Mouse (Mus musculus) hindbrain, embryonic 14.5 days (tissue): ENCODE data around the gene Emilin3. TPM values are rescaled to one million over a fixed set of nuclear protein-coding genes. Genes with fewer than 3 reads are reported as not detected.
A peak's percentile ranks its signal among the peaks of the same experiment; 100 is the strongest.

ENCODE experiments used
- ATAC-seq: fragments of 200-750 bp; cut with Nextera tagmentation; 2 replicates; pipeline ENCODE4 v1.8.0; 2017; ENCODE audit warnings: moderate number of reproducible peaks, mild to moderate bottlenecking, moderate TSS enrichment, moderate library complexity; ENCODE audit not compliant: low FRiP score
- DNase-seq: peaks from one replicate; pipeline ENCODE4 v3.0.0-alpha.2; 2015; ENCODE audit warnings: low spot score
- H3K27ac ChIP-seq: fragments of 300-500 bp; sonication (generic); 2 replicates; pipeline ENCODE4 v1.5.1; 2014; ENCODE audit warnings: mild to moderate bottlenecking, moderate library complexity
- H3K27me3 ChIP-seq: fragments of 300-500 bp; sonication (generic); 2 replicates; pipeline ENCODE4 v1.6.1; 2014; ENCODE audit warnings: mild to moderate bottlenecking, low read length, mixed read lengths; ENCODE audit not compliant: control insufficient read depth, insufficient read depth
- H3K36me3 ChIP-seq: fragments of 300-500 bp; sonication (generic); replicated peaks from 2 replicates; pipeline ENCODE4 v1.6.1; 2014; ENCODE audit not compliant: control insufficient read depth, insufficient read depth
- H3K4me1 ChIP-seq: fragments of 300-500 bp; sonication (generic); replicated peaks from 2 replicates; pipeline ENCODE4 v1.6.1; 2014; ENCODE audit warnings: antibody characterized with exemption, low read length, mixed read lengths; ENCODE audit not compliant: control insufficient read depth, insufficient read depth
- H3K4me2 ChIP-seq: fragments of 300-500 bp; sonication (generic); replicated peaks from 2 replicates; pipeline ENCODE4 v1.6.1; 2014; ENCODE audit warnings: mild to moderate bottlenecking, moderate library complexity
- H3K4me3 ChIP-seq: fragments of 300-500 bp; sonication (generic); replicated peaks from 2 replicates; pipeline ENCODE4 v1.5.1; 2014; ENCODE audit warnings: mild to moderate bottlenecking, low read length
- H3K9ac ChIP-seq: fragments of 300-500 bp; sonication (generic); 2 replicates; pipeline ENCODE4 v1.6.1; 2014
- H3K9me3 ChIP-seq: fragments of 300-500 bp; sonication (generic); 2 replicates; pipeline ENCODE4 v1.6.1; 2016; ENCODE audit warnings: low read length; ENCODE audit not compliant: control insufficient read depth
- WGBS: fragments of 180-500 bp; shearing (Covaris S2); extraction: QIAGEN DNeasy Blood & Tissue Kit; methylation state at CpG from one replicate; pipeline ENCODE4 v1.1.7; 2014; 5-methylcytosine and 5-hydroxymethylcytosine counted together
- polyA plus RNA-seq: library from polyadenylated mRNA; unstranded; fragments of >200 nt; fragmentation: Nextera tagmentation; extraction: Ambion mirVana; gene quantifications from 2 replicates; pipeline ENCODE4 v1.2.1, GENCODE M21; 2014

Emilin3 gene
- polyA plus RNA-seq, 1 experiment from 2014 or later = 0.55 TPM

GRCm38 (mm10) chr2:160906101-160906500 lies 6.0 kb downstream of the Emilin3 start:
- H3K36me3 ChIP-seq = no peaks in the 10 kb centered on the region
- no peak for DNase-seq
- no peak overlapping the region for H3K4me2 ChIP-seq
- no peak overlapping the region for H3K27ac ChIP-seq
- H3K4me1 ChIP-seq = no peaks in the 10 kb centered on the region
- H3K9ac ChIP-seq = no peak overlapping the region
- H3K27me3 ChIP-seq = peaks cover 17% of the 10 kb centered on the region
- no peak overlapping the region for H3K4me3 ChIP-seq
- H3K9me3 ChIP-seq = no peaks in the 10 kb centered on the region
- no peak for ATAC-seq
- 73% methylated on average over 5 of the region's 5 CpGs for WGBS

- Histone ChIP-seq H3K36me3 (no peaks in the 10 kb centered on the region), H3K9me3 (no peaks in the 10 kb centered on the region), H3K4me1 (no peaks in the 10 kb centered on the region), H3K27ac (no peak overlapping the region), H3K4me3 (no peak overlapping the region), H3K9ac (no peak overlapping the region), H3K4me2 (no peak overlapping the region), H3K27me3 (peaks cover 9% of the 10 kb centered on the region)
- 97% methylated on average over 12 of the region's 12 CpGs for WGBS
- ATAC-seq (no peak), DNase-seq (no peak)
Observed at GRCm38 (mm10) chr2:160905301-160905700, 6.8 kb downstream of the Emilin3 start.

GRCm38 (mm10) chr2:160901656-160902412 lies 10.3 kb downstream of the Emilin3 start:
- Histone ChIP-seq H3K4me1 (no peaks in the 10 kb centered on the region), H3K4me2 (no peak overlapping the region), H3K27ac (no peak overlapping the region), H3K9me3 (no peaks in the 10 kb centered on the region), H3K9ac (no peak overlapping the region), H3K27me3 (no peaks in the 10 kb centered on the region), H3K4me3 (no peak overlapping the region), H3K36me3 (no peaks in the 10 kb centered on the region)
- 87% methylated on average over 7 of the region's 7 CpGs for WGBS
- DNase-seq (no peak), ATAC-seq (no peak)

GRCm38 (mm10) chr2:160891697-160892096 lies 20.4 kb downstream of the Emilin3 start:
- no peaks in the 10 kb centered on the region for H3K9me3 ChIP-seq
- peaks cover 12% of the 10 kb centered on the region for H3K27me3 ChIP-seq
- H3K36me3 ChIP-seq = no peaks in the 10 kb centered on the region
- 87% methylated on average over 9 of the region's 9 CpGs for WGBS
- H3K9ac ChIP-seq = no peak overlapping the region
- DNase-seq (no peak), ATAC-seq (no peak)
- no peak overlapping the region for H3K4me2 ChIP-seq
- 0 out of 2 replicates have a peak, but pooled peaks cover 6% of the 10 kb centered on the region for H3K4me1 ChIP-seq
- no peak overlapping the region for H3K4me3 ChIP-seq
- no peak overlapping the region for H3K27ac ChIP-seq

GRCm38 (mm10) chr2:160891045-160891444 lies 21.1 kb downstream of the Emilin3 start:
- Histone ChIP-seq H3K9me3 (no peaks in the 10 kb centered on the region), H3K27ac (no peak overlapping the region), H3K36me3 (no peaks in the 10 kb centered on the region), H3K9ac (no peak overlapping the region), H3K27me3 (peaks cover 12% of the 10 kb centered on the region), H3K4me2 (no peak overlapping the region), H3K4me3 (no peak overlapping the region), H3K4me1 (0 out of 2 replicates have a peak, but pooled peaks cover 6% of the 10 kb centered on the region)
- DNase-seq (no peak), ATAC-seq (no peak)
- WGBS = 85% methylated on average over 5 of the region's 5 CpGs

- DNase-seq (no peak), ATAC-seq (peak; percentile 49; the same call in 1 of the 2 replicates)
- H3K4me1 ChIP-seq = 0 out of 2 replicates have a peak, but pooled peaks cover 6% of the 10 kb centered on the region
- H3K27me3 ChIP-seq = peaks cover 12% of the 10 kb centered on the region
- no peaks in the 10 kb centered on the region for H3K36me3 ChIP-seq
- peak overlapping the region; percentile 36 for H3K4me3 ChIP-seq
- WGBS = under 1% methylated on average over 26 of the region's 26 CpGs
- no peak overlapping the region for H3K27ac ChIP-seq
- H3K9ac ChIP-seq = peak overlapping the region; percentile 46
- H3K4me2 ChIP-seq = peak overlapping the region; percentile 72
- H3K9me3 ChIP-seq = no peaks in the 10 kb centered on the region
Observed at GRCm38 (mm10) chr2:160887859-160888258, 24.3 kb downstream of the Emilin3 start.

GRCm38 (mm10) chr2:160887284-160887683 lies 24.8 kb downstream of the Emilin3 start:
- Histone ChIP-seq H3K9me3 (no peaks in the 10 kb centered on the region), H3K9ac (no peak overlapping the region), H3K27me3 (peaks cover 12% of the 10 kb centered on the region), H3K4me1 (0 out of 2 replicates have a peak, but pooled peaks cover 6% of the 10 kb centered on the region), H3K4me2 (peak overlapping the region; percentile 72), H3K4me3 (peak overlapping the region; percentile 36), H3K27ac (no peak overlapping the region), H3K36me3 (no peaks in the 10 kb centered on the region)
- peak; percentile 83 for DNase-seq
- peak; percentile 89 for ATAC-seq
- 3% methylated on average over 11 of the region's 11 CpGs for WGBS

GRCm38 (mm10) chr2:160886221-160886620 lies 25.9 kb downstream of the Emilin3 start:
- 0 out of 2 replicates have a peak, but pooled peaks cover 6% of the 10 kb centered on the region for H3K4me1 ChIP-seq
- H3K4me3 ChIP-seq = no peak overlapping the region
- no peak for ATAC-seq
- H3K27ac ChIP-seq = no peak overlapping the region
- 76% methylated on average over 3 of the region's 3 CpGs for WGBS
- peaks cover 12% of the 10 kb centered on the region for H3K27me3 ChIP-seq
- DNase-seq = no peak
- no peak overlapping the region for H3K4me2 ChIP-seq
- H3K36me3 ChIP-seq = no peaks in the 10 kb centered on the region
- no peaks in the 10 kb centered on the region for H3K9me3 ChIP-seq
- H3K9ac ChIP-seq = no peak overlapping the region

- ATAC-seq (no peak), DNase-seq (peak; percentile 44)
- Histone ChIP-seq H3K9ac (no peak overlapping the region), H3K4me3 (no peak overlapping the region), H3K27ac (no peak overlapping the region), H3K4me2 (no peak overlapping the region), H3K4me1 (0 out of 2 replicates have a peak, but pooled peaks cover 6% of the 10 kb centered on the region), H3K9me3 (no peaks in the 10 kb centered on the region), H3K27me3 (peaks cover 12% of the 10 kb centered on the region), H3K36me3 (no peaks in the 10 kb centered on the region)
- WGBS = 34% methylated on average over 2 of the region's 2 CpGs
Observed at GRCm38 (mm10) chr2:160884830-160885229, 27.3 kb downstream of the Emilin3 start.
